Mouse (Mus musculus) kidney, adult 2 months (tissue): ENCODE data around the gene Gprc6a.

Experiments used
- CTCF ChIP-seq: fragments of 200-500 bp; conservative IDR thresholded peaks from 2 replicates; pipeline ENCODE4 v1.5.1; 2011; ENCODE audit warnings: low read depth, mild to moderate bottlenecking, control low read depth, low read length, moderate library complexity, mixed read lengths; ENCODE audit not compliant: insufficient read depth, insufficient read length
- POLR2A ChIP-seq: fragments of 200-500 bp; IDR thresholded peaks from one replicate; pipeline ENCODE4 v1.6.1; 2011; ENCODE audit warnings: low read depth, low read length, control low read depth

DNA sequence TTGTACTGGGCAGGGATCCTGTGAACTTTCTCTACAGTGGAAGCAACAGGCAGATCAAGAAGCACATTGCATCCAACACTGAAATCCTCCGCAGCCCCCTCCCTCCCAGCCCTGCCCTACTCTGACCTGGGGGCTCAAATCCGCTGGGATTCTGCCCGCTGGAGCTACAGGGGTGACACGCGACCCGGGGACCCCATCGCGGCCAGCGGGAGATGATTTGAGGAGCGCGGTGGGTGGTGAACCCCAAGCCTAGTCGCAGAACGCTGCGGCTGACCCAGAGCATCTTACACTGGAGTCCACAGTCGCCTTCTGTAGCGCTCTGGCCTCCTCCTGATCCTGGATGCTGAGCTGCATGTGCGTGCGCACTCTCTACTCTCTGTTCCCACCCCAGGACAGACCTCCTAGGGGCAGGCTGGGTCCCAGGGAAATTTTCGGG is 41.1 kb downstream of the Gprc6a start, which contains the start of gene Fam162b:
- TF ChIP-seq CTCF: no peak
- TF ChIP-seq POLR2A: no peak
